13 mouse cellular contexts compared by ENCODE assay signal in genomic region chr12:80821312-80822007, GRCm38 (mm10). TPM values are rescaled to one million over a fixed set of nuclear protein-coding genes. Genes with fewer than 3 reads are reported as not detected.
DNase-seq lines count a peak whose midpoint lies in the region; ATAC-seq and TF ChIP-seq lines count a peak whose summit lies in the region.
"Had no signal": no experiment of that assay in that cellular context is flagged by ENCODE, and none has a peak within 500 bp of the region (broad histone marks: within the 10 kb centered on the region; RNA-seq: fewer than 3 reads in every experiment).

No protein-coding gene starts in this region.

- no peaks in the 10 kb centered on the region for H3K36me3 ChIP-seq in kidney, adult 2 months (ENCODE audit: control insufficient read depth, insufficient read depth, low read length)
- no peaks in the 10 kb centered on the region for H3K36me3 ChIP-seq in liver, embryonic 12.5 days
- H3K36me3 ChIP-seq: forebrain, embryonic 10.5 days had no signal

- WGBS in kidney, adult 2 months = 31% methylated on average over 4 of the region's 4 CpGs
- 73% methylated on average over 4 of the region's 4 CpGs for WGBS in liver, embryonic 12.5 days (ENCODE audit: insufficient replicate concordance)

- ATAC-seq in cerebellum, adult (ENCODE audit: insufficient number of reproducible peaks, low FRiP score, low TSS enrichment) = 0 out of 2 replicates have a peak, but pooled peaks have one; percentile 16
- ATAC-seq in liver, embryonic 12.5 days = no peak
- ATAC-seq: hindbrain, embryonic 16.5 days; Patski had no signal

- H3K4me3 ChIP-seq in kidney, adult 2 months (ENCODE audit: insufficient read depth, low read depth, low read length) = no peak overlapping the region
- H3K4me3 ChIP-seq in liver, embryonic 12.5 days = no peak overlapping the region
- H3K4me3 ChIP-seq: forebrain, embryonic 10.5 days; megakaryocyte, embryonic 14.5 days had no signal

- no peak for DNase-seq in cerebellum, postnatal 36 days
- DNase-seq in kidney, adult 2 months = peak; percentile 48
- no peak for DNase-seq in kidney, adult 9 months
- DNase-seq in NIH3T3 (ENCODE audit: low read depth) = peak; percentile 16
- no peak for DNase-seq in thymus, postnatal 25 days
- DNase-seq in right cerebral cortex, postnatal 14 days = no peak
- DNase-seq: cerebellum, postnatal 25 days had no signal

- H3K4me2 ChIP-seq in liver, embryonic 12.5 days = no peak overlapping the region

- no peak for TF ChIP-seq POLR2A in kidney, adult 2 months (IDR thresholded peaks at IDR 0.05; ENCODE audit: low read depth, low read length)

- TF ChIP-seq CTCF in kidney, adult 2 months (conservative IDR thresholded peaks at IDR 0.05; ENCODE audit: insufficient read depth, insufficient read length, low read depth, low read length) = no peak

- H3K9me3 ChIP-seq in liver, embryonic 12.5 days (replicated peaks) = no peaks in the 10 kb centered on the region
- H3K9me3 ChIP-seq: forebrain, embryonic 10.5 days; megakaryocyte, embryonic 14.5 days had no signal

- peaks cover 49% of the 10 kb centered on the region for H3K4me1 ChIP-seq in kidney, adult 2 months (ENCODE audit: control insufficient read depth, insufficient read depth, low read length)
- peaks cover 89% of the 10 kb centered on the region for H3K4me1 ChIP-seq in liver, embryonic 12.5 days

- no peaks in the 10 kb centered on the region for H3K27me3 ChIP-seq in kidney, adult 2 months (replicated peaks; ENCODE audit: control insufficient read depth, insufficient read depth, low read length)
- H3K27me3 ChIP-seq in liver, embryonic 12.5 days (replicated peaks) = no peaks in the 10 kb centered on the region
- H3K27me3 ChIP-seq: megakaryocyte, embryonic 14.5 days; Patski had no signal

- H3K27ac ChIP-seq in kidney, adult 2 months (ENCODE audit: insufficient read depth, low read depth, low read length) = peak overlapping the region; percentile 88
- peak overlapping the region; percentile 17; the same call in 1 of the 2 replicates for H3K27ac ChIP-seq in liver, embryonic 12.5 days
- H3K27ac ChIP-seq: forebrain, embryonic 10.5 days had no signal

- H3K9ac ChIP-seq in liver, embryonic 12.5 days = no peak overlapping the region

RNA-seq across cellular contexts. Expression of gene Susd6, which starts 31.1 kb away (rescaled TPM):
- polyA plus RNA-seq in kidney, adult 2 months (2012; rRNA removed) = 65.5 and 80.0 TPM in 2 replicates
- polyA plus RNA-seq in liver, embryonic 12.5 days (2016; fragmentation: Nextera tagmentation; extraction: Ambion mirVana) = 15.0 and 15.9 TPM in 2 replicates

Comparison
In these comparisons a context has a peak if more than half of its experiments do, and no peak if none do; other contexts are left out.
1. DNase-seq: peak in kidney, adult 2 months (single experiment) and NIH3T3 (single experiment); none in cerebellum, postnatal 36 days (0 of 2), kidney, adult 9 months (single experiment), thymus, postnatal 25 days (single experiment) and right cerebral cortex, postnatal 14 days (single experiment).